Mouse (Mus musculus) cerebral cortex, adult 2 months (tissue): ENCODE measurements around the gene Lman1l.

Source experiments
- WGBS: fragments of 180-500 bp; shearing (Covaris S2); methylation state at CpG from one replicate; pipeline ENCODE4 v1.1.7; 2018; 5-methylcytosine and 5-hydroxymethylcytosine counted together

The Lman1l gene

DNA sequence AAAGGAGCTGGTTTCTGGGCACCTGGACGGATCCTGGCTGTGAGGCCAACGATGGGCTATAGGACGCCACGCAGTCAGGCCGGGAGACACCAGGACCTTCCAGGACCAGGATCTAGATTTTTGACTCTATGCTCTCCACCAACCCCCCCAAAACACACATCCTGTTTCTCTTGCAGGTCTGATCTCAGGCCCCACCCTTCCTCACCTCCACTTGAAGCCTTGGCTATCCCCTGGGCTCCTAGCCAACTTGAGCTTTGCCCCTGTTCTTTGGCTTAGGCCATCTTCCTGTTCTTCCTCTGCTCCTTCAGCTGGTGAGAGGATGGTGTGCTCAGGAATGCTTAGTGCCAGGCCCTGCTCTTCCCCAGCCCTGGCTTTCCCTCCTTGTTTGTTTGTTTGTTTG, at the start of gene Lman1l:
Lman1l (minus strand) TSS at position 101 of the 400 bp plus-strand sequence.
- WGBS = 92% methylated on average over 5 of the region's 5 CpGs

DNA sequence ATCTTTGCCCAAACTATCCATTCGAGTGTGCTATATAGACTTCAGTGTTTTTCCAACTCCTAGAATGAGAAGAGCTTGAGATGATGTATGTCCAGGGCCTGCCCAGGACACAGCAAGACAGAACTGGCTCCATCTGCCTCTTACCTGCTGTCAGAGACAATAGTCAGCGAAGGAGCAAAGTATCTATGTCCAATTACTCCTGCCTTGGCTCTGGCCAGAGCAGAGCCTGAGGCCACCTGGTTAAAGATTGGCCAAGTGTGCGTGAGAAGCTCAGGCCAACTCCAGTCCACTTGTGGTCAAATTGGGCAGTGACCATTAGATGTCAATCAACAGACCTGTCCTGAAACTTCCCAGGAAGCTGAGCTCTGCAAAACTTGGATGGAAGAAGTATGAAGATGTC, 49.0 kb upstream of the Lman1l start:
- WGBS = 89% methylated on average over 3 of the region's 3 CpGs

DNA sequence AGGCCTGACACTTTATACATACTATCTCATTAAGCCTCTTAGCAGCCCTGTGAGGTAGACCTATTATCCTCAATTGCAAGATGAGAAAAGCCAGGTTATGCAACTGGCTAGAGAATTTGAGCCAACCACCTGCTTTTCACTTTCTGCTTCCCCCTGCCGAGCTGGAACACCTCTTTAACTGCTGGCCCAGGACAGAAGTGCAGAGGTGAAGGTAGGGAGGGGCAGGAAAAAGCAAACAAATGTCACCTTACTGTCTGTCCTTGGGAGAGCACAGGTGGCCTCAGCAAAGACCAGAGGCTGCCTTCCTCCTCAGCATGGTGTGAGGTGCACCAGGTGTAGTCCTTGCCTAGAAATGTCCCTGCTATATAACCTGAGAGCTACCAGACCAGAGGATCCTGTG, 47.7 kb upstream of the Lman1l start:
- WGBS = 71% methylated on average over 1 of the region's 1 CpGs

DNA sequence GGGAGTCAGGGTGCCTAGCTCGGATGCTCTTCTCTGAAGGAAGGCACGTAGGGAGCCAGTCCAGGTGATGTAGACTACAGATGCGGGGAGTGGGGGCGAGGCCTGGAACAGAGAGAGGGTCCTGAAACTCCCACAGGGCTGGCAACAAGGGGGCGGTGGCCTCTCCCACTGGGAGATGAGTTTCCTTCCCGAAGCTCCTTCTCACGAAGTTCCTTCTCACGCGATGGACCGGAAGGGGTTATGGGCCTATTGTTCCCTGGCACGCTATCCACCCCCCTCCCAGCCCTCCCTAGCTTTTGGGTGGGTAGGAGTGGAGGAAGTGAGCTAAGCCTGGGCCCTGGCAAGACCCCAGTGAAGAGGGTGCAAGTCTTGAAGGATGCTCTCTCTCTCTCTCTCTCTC, 47.2 kb upstream of the Lman1l start:
- WGBS = 73% methylated on average over 11 of the region's 11 CpGs

DNA sequence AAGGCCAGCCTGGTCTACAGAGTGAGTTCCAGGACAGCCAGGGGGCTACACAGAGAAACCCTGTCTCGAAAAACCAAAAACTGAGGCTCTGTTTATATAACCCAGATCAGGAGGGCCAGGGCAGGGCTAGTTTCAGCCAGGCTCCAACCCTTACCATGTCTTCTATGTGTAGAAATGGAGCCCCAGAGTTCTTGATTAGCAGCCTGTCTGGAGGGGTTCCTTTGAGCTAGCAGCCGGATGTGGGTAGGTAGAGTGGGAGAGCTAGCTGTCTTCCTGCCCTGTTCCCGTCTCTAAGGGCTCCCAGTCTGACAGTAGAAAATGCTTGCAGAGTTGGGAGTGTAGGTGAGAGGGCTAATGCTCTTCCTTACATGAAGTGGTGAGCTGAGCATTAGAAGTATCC, 46.6 kb upstream of the Lman1l start:
- WGBS = 73% methylated on average over 3 of the region's 3 CpGs

DNA sequence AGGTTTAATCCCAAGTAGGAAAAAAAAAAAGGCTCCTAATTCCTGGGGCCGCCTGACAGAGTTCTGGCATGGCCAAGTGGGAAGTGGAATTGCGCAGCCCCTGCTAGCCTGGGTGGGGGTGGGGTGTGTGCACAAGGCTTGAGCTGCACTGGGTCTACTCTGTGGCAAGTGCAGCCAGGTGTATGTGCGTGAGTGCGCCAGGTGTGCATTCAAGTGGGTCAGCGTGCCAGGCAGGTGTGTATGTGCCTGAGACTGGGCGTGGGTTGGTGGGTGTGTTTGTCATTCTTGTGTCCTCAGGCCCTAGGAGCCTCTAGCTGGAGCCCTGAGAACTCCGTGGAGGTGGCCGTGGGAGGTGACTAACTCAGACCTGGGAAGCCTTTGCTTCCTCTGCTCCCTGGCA, 46.0 kb upstream of the Lman1l start:
- 90% methylated on average over 8 of the region's 8 CpGs for WGBS

DNA sequence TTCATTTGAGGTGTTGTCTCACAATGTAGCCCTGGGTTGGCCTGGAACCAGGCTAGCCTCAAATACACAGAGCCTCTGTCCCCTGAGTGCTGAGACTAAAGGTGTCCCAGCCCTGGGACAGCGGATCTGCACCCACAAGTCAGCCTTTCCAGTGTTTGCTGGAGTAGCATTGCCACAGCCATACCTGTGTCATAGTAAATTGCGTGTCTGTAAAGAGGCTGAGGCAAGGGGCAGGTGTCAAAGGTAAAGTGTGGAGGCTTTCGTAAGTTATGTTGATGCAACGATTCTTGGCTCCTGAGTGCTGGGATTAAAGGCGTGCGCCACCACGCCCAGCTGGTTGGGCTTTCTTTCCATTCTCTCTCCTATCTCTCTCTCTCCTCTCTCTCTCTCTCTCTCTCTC, 44.0 kb upstream of the Lman1l start:
- WGBS = 75% methylated on average over 7 of the region's 7 CpGs

DNA sequence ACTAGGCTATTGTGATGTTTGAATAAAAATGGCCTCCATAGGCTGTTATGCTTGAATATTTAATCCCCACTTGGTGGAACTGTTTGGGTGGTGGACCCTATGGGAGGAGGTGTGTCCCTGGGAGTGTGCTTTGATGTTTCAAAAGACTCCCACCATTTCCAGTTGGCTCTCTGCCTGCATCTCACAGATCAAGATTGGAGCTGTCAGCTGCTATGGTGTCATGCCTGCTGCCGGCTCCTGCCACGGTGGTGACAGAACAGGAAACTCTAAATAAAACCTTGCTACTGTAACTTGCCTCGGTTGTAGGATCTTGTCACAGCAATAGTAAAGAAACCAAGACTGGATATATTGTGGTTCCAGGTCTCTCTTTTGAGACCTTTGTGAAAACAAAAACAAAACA, 41.0 kb upstream of the Lman1l start:
- 28% methylated on average over 3 of the region's 3 CpGs for WGBS

DNA sequence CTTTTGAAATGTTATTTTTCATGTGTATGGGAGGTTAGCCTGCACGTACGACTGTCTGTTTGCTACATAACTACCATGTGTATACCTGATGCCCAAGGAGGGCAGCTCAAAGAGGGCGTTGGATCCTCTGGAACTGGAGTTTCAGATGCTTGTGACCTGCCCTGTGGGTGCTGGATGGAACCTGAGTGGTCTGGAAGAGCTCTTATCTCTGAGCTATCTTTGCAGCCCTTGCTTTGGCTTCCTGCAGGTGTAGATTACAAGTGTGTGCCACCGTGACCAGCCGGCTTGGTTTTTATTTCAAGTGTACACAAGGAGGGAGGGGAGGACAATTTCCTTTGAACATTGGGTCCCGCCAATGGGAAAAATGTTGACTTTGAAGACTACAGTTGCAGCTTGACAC, 39.9 kb upstream of the Lman1l start:
- WGBS = 86% methylated on average over 6 of the region's 6 CpGs

DNA sequence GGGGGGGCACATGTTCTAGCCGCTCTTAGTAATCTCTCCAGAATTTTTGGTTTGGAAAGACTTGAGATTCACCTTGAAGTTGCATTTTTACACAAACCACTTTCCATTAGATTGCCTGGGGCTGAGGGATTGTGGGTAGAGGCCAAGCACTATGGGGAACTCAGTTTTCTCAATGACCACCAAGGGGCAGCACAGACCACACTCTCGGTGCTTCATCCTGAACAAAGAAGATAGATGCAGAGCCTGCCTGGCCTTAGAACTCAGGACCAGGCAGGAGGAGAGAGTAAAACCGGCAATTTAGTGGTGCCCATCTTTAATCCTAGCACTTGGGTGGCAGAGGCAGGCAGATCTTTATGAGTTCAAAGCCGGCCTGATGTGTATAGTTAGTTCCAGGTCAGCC, 39.2 kb upstream of the Lman1l start:
- WGBS = 21% methylated on average over 4 of the region's 4 CpGs

DNA sequence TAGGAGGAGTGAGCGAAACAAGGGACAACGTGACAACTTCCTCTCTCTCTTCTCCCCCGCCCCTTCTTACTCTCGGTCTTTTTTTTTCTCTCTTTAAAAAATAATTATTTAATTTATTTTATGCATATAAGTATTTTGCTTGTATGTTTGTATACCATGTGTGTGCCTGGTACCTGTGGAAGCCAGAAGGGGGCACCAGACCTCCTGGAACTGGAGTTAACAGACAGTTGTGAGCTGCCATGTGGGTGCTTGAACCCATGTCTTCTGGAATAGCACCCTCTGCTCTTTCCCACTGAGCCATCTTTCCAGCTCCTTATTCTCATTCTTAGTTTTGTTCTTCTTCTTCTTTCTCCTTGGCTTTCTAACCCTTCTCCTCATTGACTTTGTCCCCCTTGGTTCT, 38.4 kb upstream of the Lman1l start:
- 82% methylated on average over 4 of the region's 4 CpGs for WGBS

DNA sequence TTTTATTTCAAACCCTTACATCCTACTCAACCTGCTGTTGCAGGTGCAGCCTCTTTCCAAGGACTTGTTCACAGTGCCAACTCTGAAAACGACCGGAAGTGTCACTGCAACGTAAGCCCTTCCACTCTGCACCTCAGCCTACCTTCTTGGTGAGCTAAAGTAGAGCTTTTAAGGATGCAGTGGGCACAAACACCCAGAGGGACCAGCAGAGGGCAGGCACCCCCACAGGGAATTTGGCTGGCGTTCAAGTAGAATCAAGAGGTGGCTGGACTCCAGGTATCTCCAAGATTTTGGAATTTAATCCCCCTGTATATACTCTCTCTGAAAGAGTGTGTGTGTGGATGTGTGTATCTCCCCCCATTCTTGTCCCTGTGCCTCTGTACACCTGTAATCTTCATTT, 37.3 kb upstream of the Lman1l start:
- 65% methylated on average over 4 of the region's 4 CpGs for WGBS

DNA sequence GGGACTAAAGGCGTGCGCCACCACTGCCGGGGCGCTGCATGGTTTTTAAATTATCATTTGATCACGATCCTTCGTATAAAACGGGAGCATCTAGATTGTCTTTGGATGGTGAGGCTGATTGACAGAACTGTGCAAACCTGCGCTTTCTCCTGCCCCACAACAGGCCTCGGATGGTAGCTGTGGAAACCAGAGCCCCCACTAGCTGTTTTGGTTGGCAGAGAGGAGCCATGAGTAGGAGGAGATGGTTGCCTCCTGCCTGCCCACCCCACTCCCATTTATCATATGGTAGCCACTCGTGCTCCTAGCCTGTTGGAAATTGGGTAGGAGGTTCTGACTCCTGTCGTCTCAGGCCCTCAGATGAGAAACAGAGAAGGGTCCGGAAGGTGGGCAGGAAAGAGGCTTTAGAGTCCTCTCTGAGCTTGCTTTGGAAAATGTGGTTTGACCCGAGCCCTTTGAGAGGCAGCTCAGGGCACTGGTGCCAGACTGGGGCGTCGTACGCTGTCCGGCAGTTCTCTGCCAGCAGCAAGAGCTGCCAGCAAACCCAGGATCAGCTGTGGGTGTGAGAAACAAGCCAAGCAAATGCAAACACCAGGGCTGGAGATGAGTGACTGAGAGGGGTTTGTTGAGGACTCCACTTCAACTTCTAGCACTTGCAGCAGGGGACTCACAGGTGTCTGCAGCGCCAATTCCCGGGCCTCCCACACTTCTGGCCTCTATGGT, 36.2 kb upstream of the Lman1l start:
- WGBS = 63% methylated on average over 19 of the region's 19 CpGs

DNA sequence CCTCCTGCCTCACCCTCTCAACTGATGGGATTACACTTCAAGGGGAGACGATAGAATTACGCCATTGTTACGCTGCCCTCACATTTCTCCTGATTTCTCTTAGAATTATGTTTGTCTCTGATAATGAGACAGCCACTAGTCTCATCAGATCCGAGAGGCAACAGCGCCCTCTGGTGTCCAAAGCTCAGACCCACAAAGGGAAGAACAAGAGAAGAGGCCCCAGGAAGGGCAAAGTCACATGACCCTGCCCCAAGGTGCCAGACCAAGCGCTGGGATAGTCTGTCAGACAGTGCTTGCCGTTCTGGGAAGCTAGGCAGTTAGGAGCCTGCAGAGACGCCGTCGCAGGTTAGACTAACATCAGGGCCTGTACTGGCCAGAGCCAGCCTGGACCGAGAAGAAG, 35.2 kb upstream of the Lman1l start:
- WGBS = 4% methylated on average over 11 of the region's 11 CpGs

DNA sequence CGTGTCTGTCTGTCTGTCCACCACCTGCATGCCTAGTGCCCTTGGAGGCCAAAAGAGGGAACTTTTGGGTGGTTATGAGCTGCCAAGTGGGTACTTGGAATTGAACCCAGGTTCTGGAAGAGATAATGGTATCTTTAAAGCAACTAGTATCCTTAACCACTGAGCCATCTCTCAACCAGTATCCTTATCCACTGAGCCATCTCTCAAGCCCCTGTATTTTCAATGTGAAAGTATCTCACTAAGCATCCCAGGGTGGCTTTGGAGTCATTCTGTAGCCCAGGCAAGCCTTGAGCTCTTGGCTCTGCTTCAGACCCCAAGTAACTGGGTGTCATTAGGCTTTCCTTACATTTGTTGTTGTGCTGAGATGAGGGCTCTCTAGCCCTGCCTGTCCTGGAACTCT, 34.4 kb upstream of the Lman1l start:
- whole genome bisulfite sequencing = 91% methylated on average over 1 of the region's 1 CpGs

DNA sequence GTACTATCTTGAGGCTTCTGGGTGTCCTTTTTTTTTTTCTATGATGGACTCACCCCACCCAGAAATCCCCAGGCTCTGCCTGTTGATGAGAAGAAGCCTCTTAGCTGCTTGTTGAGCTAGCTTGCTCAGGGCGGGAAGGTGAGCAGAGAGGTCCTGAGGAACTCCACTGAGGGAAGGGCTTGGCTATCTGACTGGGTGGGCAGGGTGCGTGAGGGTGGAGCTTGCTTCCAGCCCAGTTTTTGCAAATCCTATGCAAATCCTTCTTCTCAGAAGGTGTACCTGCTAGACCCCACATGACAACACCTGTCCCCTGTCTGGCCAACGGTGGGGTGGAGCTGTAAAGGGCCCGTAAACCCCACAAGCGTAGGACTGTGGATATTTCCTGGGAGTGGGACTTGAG, 32.7 kb upstream of the Lman1l start, which contains the start of gene Csk:
Csk (minus strand) TSS at position 349 of the 400 bp plus-strand sequence.
- WGBS = 81% methylated on average over 5 of the region's 5 CpGs

DNA sequence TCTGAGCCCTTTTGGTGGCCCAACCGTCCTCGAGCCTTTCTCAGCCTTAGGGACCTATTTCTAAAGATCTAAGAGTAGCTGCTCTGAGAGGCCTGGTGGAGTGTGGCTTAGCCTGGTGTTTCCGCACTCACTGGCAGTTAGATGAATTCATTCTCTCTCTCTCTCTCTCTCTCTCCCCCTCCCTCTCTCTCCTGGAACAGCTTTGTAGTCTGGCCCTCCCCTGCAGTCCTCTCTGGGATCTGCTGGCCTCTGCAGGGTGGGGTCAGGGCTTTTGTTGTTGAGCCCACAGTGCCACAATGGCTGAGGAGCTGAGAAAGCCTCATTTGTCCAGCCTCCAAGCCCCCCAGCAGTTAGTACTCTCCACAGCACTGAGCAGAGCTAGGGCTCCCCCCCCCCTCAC, 32.3 kb upstream of the Lman1l start:
- WGBS = 80% methylated on average over 3 of the region's 3 CpGs

DNA sequence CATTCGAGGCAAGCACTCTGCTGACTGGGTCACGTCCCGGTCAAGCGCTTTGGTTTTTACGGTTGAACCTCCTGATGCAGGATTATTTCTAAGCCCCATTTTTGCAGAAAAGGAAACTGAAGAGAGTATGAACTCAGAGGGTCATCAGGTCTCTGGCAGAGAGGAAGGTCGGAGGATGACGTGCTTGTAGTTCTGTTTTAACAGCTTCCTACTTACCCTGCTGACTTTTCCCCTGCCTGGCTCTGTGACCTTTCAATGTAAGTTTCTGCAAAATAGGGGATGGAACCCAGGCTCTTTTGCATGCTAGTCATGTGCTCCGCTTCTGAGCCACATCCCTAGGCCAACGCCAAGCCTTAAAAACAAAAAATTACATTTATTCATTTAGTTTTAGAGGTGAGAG, 31.8 kb upstream of the Lman1l start:
- 82% methylated on average over 9 of the region's 9 CpGs for WGBS

DNA sequence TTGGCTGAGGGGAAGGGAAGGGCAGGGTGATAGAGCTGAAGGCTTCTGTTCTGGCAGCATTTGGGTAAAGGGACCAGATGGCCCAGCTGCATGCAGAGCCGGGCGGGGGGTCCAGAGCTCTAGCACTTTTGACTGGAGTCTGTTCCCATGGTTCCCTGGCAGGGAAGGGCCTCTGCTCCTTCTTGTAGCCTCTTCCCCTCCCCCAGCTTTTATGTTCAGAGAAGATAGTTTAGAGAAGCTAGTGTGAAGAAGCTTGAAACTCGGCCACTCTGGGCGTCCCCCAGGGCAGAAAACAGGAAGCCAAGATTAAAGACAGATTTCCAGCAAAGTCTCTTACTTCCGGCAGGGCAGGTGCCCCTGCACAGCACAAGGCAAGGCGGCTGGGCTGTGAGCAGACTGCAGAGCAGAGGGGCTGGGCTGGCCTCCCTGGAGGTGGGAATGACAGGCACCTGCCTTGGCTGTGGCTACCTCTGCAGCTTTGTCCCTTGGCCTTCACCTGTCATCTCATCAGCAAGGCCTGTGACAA, 30.3 kb upstream of the Lman1l start:
- 55% methylated on average over 6 of the region's 6 CpGs for WGBS

DNA sequence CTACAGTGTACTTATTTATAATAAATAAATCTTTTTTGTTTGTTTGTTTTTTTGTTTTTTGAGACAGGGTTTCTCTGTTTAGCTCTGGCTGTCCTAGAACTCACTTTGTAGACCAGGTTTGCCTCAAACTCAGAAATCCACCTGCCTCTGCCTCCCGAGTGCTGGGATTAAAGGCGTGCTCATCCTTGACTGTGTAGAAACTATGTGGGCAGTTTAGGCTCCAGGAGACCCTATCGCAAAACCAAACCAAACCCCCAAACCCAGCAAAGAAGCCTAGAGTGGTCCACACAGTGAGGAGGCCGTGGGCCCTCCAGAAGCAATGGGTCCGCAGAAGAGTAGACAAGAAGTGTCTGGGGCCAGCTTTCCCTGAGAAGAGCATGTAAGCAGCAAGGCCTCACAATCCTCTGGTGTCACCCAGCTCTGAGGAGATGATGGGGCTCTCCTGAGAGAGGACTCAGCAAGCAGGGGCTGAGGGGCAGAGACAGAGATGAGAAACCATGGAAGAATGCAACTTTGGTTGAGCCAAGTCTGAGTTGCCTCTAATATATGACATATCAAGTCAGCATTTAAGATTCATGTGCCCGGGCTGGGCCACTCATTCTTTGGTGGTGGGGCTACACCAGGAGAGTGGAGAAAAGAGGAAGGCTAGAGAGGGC, 29.7 kb upstream of the Lman1l start:
- 94% methylated on average over 6 of the region's 6 CpGs for WGBS

DNA sequence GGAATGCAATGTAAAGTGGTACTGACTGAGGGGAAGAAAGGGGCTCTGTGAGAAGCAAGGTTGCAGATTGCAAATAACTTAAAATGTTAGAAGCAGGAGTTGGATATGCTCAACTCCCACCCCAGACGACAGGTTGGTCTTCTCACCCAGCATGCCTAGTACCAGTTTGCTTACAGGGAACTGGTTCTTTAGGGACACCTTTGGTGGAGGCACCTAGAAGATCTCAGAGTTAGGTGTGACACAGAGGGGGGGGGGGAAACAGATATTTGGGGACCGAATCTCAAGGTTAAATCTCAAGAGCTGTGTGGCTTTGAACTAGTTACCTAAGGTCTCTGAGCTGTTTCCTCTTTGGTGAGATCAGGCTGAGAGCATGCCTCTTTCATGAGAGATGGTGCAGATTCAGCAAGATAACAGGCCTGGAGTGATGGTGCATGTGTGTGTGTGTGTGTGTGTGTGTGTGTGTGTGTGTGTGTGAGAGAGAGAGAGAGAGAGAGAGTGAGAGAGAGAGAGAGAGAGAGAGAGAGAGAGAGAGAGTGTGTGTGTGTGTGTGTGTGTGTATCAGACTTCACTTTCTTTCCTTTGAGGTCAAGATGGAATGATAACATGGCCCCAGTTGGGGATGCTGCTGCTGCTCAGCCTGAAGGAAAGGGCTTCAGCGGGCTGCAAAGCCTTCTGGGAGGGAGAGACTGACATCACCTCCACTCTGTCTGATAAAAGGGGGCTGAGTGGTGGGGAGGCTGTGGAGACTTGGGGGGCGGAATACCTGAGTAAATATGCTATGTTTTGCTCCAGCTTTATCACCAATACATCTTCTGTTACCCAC, 26.9 kb upstream of the Lman1l start:
- 80% methylated on average over 4 of the region's 4 CpGs for WGBS

DNA sequence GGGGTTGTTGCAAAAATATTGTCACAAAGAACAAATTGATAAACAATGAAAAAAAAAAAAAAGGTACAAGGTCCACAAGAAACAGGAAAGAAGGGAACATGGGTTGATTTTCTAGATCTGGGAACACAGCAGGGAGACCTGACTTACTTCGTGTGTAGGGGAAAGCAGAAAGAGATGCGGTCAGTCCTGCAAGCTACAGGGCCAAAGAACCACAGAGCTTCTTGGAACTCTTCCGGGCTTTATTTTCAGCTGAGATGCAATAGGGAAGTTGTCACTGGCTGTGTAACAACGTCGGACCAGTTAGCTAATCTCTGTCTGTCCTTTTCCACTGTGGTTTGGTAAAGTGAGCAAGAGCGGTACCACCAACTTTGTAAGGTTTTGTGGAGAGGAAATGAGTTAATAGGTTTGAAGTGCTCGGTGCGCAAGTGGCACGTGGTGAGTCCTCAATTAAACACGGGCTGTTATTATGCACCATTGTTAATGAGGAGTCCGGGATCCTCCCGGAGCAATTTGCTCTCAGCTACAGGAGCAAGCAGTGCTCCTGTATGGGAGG, 26.1 kb upstream of the Lman1l start:
- WGBS = 56% methylated on average over 12 of the region's 12 CpGs
